Mouse (Mus musculus) olfactory bulb, adult 2 months (tissue): ENCODE results near the gene Yeats4. TPM values are rescaled to one million over a fixed set of nuclear protein-coding genes. Genes with fewer than 3 reads are reported as not detected.

Source experiments
- H3K27ac ChIP-seq: fragments of 200-500 bp; 2 replicates; pipeline ENCODE4 v1.5.1; 2012; ENCODE audit warnings: low read depth, low read length; ENCODE audit not compliant: insufficient read depth
- H3K4me1 ChIP-seq: fragments of 200-500 bp; 2 replicates; pipeline ENCODE4 v1.6.1; 2012; ENCODE audit warnings: low read length; ENCODE audit not compliant: control insufficient read depth, insufficient read depth
- H3K4me3 ChIP-seq: fragments of 200-500 bp; 2 replicates; pipeline ENCODE4 v1.5.1; 2012; ENCODE audit warnings: mild to moderate bottlenecking, low read depth, low read length, moderate library complexity; ENCODE audit not compliant: insufficient read depth
- CTCF ChIP-seq: fragments of 200-500 bp; IDR thresholded peaks from 2 replicates; pipeline ENCODE4 v1.5.1; 2012; ENCODE audit warnings: low read depth, mild to moderate bottlenecking, low read length, moderate library complexity; ENCODE audit not compliant: insufficient read depth
- POLR2A ChIP-seq: fragments of 200-500 bp; IDR thresholded peaks from 2 replicates; pipeline ENCODE4 v1.6.1; 2012; ENCODE audit warnings: mild to moderate bottlenecking, low read depth, low read length, moderate library complexity; ENCODE audit not compliant: insufficient read depth
- WGBS: fragments of 180-500 bp; shearing (Covaris S2); methylation state at CpG from one replicate; pipeline ENCODE4 v1.1.7; 2018; 5-methylcytosine and 5-hydroxymethylcytosine counted together
- polyA plus RNA-seq: library from polyadenylated mRNA; stranded (reverse); fragments of >200 nt; gene quantifications from 2 replicates; pipeline ENCODE4 v1.2.4, GENCODE M21; 2012; ENCODE audit warnings: low replicate concordance; ENCODE audit not compliant: missing spikeins, insufficient read depth, insufficient read length

Yeats4 gene
- polyA plus RNA-seq, 1 experiment, result 578 TPM

DNA sequence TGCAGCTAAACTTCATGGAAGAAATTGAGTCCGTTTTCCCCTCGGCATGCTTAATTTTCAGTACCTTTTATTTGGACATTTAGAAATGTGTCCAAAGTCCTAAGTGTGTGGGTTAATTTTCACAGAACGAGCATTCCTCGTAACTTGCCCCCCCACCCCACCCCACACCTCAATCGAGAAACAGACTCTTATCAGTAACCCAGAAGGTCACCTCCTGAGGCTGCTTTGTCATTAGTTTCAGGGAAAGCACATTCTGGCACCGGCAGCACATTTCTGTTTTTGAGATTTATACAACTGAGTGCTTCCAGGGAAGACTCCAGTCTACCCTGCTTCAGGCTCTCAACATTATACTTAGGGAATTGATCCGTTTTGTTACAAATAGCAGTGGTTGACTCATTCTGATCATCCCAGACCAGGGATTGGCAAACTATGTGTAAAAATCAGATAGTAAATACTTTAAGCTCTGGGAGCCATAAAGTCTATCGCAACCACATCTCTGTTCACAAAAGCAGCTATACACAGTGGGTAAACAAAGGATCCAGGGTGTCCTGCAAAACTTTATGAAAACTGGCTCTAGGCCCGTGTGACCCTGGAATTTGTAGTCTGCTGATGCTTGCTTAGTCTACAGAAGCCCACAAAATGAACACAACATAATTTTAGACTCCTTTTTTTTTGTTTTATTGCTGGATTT is 38.8 kb downstream of the Yeats4 start:
- TF ChIP-seq POLR2A, result no peak
- no peak for TF ChIP-seq CTCF
- WGBS, result 58% methylated on average over 9 of the region's 9 CpGs

DNA sequence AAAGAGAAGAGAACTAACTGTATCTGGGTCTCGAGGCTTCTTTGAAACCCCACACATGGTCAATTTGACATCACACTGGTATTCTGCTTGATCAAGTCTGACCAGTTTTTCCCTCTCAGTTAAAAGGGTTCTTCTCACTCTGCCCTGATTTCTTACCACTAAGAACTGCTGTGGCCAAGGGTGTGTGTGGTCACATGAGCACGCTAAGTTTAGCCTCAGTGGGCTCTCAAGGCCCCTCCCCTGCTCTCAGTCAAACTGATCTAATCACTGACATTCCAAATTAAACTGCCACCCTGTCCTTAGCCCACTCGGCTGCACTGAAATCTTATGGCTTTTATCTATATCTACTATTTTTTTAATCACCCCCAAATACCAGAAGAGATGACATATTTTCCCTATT is 43.2 kb downstream of the Yeats4 start:
- H3K4me1 ChIP-seq, result no peaks in the 10 kb centered on the region
- no peak overlapping the region for H3K4me3 ChIP-seq
- H3K27ac ChIP-seq, result no peak overlapping the region
- no peak for TF ChIP-seq CTCF
- TF ChIP-seq POLR2A, result no peak
- WGBS, result 64% methylated on average over 3 of the region's 3 CpGs

More for the DNA sequence above, 38.8 kb downstream of the Yeats4 start:
- no peak overlapping the region for H3K4me3 ChIP-seq
- no peaks in the 10 kb centered on the region for H3K4me1 ChIP-seq
- H3K27ac ChIP-seq, result no peak overlapping the region

DNA sequence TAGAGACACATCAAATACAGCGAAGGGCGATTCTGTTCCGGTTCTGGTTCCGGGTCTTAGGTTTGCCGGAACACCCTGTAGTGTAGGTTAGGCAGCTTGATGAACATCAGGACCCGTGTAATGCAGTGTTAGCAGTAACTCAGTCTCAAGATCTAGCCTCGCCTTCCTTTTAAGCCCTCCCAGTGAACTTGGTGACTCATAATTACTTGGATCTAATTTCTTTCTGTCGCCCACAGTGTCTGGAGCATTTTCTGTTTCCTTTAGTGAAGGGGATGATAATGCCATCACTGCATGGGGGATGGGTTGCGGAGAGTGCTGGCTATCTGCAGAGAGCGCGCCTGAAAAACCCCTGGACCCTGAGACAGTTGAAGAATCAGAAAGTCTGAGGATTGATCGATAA is 49.7 kb downstream of the Yeats4 start:
- H3K27ac ChIP-seq, result no peak overlapping the region
- 55% methylated on average over 12 of the region's 12 CpGs for WGBS
- peaks cover 10% of the 10 kb centered on the region for H3K4me1 ChIP-seq
- TF ChIP-seq POLR2A (no peak), CTCF (no peak)
- no peak overlapping the region for H3K4me3 ChIP-seq

DNA sequence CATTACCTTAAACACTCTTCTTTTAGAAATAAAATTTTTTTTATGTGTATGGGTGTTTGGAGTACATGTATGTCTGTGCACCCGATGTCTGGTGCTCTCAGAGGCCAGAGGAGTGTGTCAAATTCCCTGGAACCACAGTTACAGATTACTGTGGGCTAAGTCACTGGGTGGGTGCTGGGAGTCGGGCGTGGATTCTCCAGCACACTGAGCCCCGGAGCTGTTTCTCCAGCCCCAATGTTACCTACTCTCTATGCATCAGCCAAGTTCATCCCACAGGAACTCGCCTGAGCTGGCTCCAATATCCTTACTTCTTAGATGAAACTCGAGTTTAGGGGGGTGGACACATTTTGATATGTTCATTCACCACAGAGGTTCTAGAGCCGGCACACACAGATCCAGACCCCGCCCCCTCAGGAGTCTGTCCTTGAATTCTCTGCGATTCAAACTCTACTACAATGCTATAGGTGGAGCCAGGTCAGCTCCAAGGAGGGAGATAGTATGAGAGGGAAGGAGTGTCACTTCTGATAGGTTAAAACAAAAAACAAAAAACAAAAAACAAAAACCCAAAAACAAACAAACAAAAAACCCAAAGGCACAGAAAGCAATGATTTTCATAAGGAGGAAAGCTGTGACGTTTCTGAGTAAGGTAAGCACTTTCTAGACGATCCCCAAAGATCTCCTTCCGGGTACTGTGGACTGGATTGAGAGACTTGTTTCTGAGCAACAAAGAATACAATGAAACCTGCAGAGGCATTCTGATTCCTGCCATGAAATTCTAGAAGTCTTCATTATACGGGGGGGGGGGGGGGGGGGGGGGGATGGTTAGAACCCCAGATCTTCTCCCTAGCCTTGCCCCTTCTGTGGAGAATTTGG is 50.5 kb downstream of the Yeats4 start:
- H3K27ac ChIP-seq, result no peak overlapping the region
- H3K4me1 ChIP-seq, result peaks cover 10% of the 10 kb centered on the region
- WGBS, result 47% methylated on average over 13 of the region's 13 CpGs
- H3K4me3 ChIP-seq, result no peak overlapping the region
- TF ChIP-seq CTCF (no peak), POLR2A (no peak)

DNA sequence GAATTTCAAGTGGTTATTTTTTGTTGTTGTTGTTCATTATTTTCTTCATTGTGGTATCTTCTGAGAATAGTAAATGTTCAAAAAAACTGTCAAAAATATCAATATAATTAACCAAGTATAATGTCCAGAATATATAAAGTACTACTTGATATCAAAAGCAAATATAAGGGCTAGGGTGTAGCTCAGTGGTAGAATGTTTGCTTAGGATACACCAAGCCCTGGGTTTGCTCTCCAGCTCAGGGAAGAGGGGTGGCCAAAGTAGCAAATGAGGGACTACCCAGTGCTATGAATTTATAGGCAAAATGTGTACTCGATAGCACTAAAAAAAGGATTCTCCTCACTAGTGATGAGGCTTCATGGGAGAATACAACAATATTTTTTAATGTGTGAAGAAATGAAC is 51.2 kb downstream of the Yeats4 start:
- 98% methylated on average over 1 of the region's 1 CpGs for WGBS
- no peak for TF ChIP-seq POLR2A
- TF ChIP-seq CTCF, result no peak
- H3K4me3 ChIP-seq, result no peak overlapping the region
- H3K27ac ChIP-seq, result no peak overlapping the region
- peaks cover 10% of the 10 kb centered on the region for H3K4me1 ChIP-seq

DNA sequence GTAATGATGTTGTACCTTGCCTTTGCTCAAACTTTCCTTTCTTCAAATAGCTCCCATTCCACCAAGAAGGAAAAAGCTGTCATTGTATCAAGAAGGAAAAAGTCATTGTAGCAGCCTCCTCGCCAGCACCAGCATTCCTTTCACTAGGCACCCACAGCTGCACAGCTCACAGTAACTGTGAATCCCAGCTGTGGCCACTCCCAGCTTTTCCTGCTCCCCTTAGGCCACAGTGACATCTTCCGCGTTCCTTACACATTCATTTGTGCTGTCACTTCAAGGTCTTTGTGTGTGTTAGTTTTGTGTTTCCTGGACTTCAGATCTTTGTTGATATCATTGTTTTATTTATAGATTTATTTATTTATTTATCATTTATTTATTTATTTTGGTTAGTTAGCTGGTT is 52.2 kb downstream of the Yeats4 start:
- H3K4me1 ChIP-seq, result peaks cover 10% of the 10 kb centered on the region
- TF ChIP-seq CTCF, result no peak
- no peak for TF ChIP-seq POLR2A
- H3K4me3 ChIP-seq, result no peak overlapping the region
- no peak overlapping the region for H3K27ac ChIP-seq
- 52% methylated on average over 3 of the region's 3 CpGs for WGBS

DNA sequence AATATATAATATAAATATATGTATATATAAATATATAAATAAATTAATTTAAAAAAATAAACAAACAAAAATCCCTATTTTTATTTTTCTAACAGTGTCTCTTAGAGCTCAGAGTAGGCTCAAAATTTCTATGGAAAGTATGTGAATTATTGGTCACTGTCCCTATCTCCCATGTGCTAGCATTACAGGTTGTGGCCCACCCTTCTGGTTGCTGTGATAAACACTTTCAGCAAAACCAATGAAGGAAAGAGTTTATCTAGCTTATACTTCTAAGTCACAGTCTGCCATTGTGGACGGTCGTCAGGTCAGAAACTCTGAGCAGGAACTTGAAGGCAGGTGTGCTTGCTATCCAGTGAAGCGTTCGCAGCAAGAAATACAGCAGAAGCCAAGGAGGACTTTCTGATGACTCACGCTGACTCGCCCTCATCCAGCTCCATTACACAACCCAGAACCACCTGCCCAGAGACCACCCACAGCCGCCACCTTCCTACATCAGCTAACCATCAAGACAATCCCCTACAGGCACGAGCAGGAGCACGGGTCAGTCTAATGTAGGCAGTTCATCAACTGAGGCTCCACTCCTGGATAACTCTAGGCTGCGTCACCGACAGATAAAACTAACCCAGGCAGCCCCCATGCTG is 57.4 kb downstream of the Yeats4 start:
- Histone ChIP-seq H3K4me1 (no peaks in the 10 kb centered on the region), H3K27ac (no peak overlapping the region), H3K4me3 (no peak overlapping the region)
- WGBS, result 90% methylated on average over 11 of the region's 11 CpGs
- TF ChIP-seq CTCF (no peak), POLR2A (no peak)

Other genes starting within 250 kb of the Yeats4 start
- gene Best3, start 238.2 kb downstream of the Yeats4 start, polyA plus RNA-seq, result not detected in 2 replicates
- gene Lrrc10, start 179.2 kb downstream of the Yeats4 start, polyA plus RNA-seq, result not detected in 2 replicates
- not detected in 2 replicates for gene Cct2, start 160.7 kb downstream of the Yeats4 start, polyA plus RNA-seq
- gene Frs2, start 76.0 kb downstream of the Yeats4 start, polyA plus RNA-seq, result not detected in 2 replicates
- not detected in 2 replicates for gene 9530003J23Rik, start 14.2 kb upstream of the Yeats4 start, polyA plus RNA-seq
- not detected in 2 replicates for gene Lyz2, start 57.8 kb upstream of the Yeats4 start, polyA plus RNA-seq
- gene Lyz1, start 68.4 kb upstream of the Yeats4 start, polyA plus RNA-seq, result not detected in 2 replicates
- gene Cpsf6, start 155.5 kb upstream of the Yeats4 start, polyA plus RNA-seq, result 57.5 and 328 TPM in 2 replicates